Mouse (Mus musculus) CH12.LX (cell line): Measurements from ENCODE around the gene Cmss1. TPM values are rescaled to one million over a fixed set of nuclear protein-coding genes. Genes with fewer than 3 reads are reported as not detected.
A peak's percentile ranks its signal among the peaks of the same experiment; 100 is the strongest.

ENCODE experiments used
- DNase-seq: peaks from one replicate; pipeline ENCODE4 v3.0.0-alpha.2; 2013; ENCODE audit errors: extremely low read depth
- H3K27ac ChIP-seq: 2 replicates; pipeline ENCODE4 v1.5.1; 2012; ENCODE audit warnings: low read depth, mild to moderate bottlenecking, control low read depth, moderate library complexity; ENCODE audit not compliant: insufficient read depth
- H3K27me3 ChIP-seq: replicated peaks from 2 replicates; pipeline ENCODE3; 2012; ENCODE audit warnings: inconsistent platforms
- H3K36me3 ChIP-seq, 2 experiments: replicated peaks in 1 of 2; 2 replicates each; pipeline versions ENCODE3 to v1.6.1; 2012; ENCODE audit warnings: inconsistent platforms in 1 of 2, low read length in 1 of 2, mild to moderate bottlenecking in 1 of 2, mixed read lengths in 1 of 2, moderate library complexity in 1 of 2; ENCODE audit not compliant: control insufficient read depth in 1 of 2, insufficient read depth in 1 of 2
- H3K4me1 ChIP-seq, 2 experiments: 2 replicates each; pipeline ENCODE4 v1.6.1; 2012; ENCODE audit warnings: inconsistent platforms in 1 of 2, moderate library complexity in 1 of 2; ENCODE audit not compliant: insufficient read depth in 2 of 2, control insufficient read depth in 1 of 2
- H3K4me2 ChIP-seq: 2 replicates; pipeline ENCODE4 v1.6.1; 2012; ENCODE audit warnings: low read depth, mild to moderate bottlenecking, control low read depth; ENCODE audit not compliant: poor library complexity, insufficient read depth, severe bottlenecking
- H3K4me3 ChIP-seq, 3 experiments: fragments of 150-350 bp in 1 of 3; sonication (generic) in 1 of 3; replicated peaks in 1 of 3; 2 replicates each; pipeline versions ENCODE3 to v1.5.1; 2011 to 2012; ENCODE audit warnings: low read depth in 2 of 3, low read length in 2 of 3, mild to moderate bottlenecking in 2 of 3, moderate library complexity in 2 of 3, control low read depth in 1 of 3, improper control_type of control experiment in 1 of 3, inconsistent platforms in 1 of 3, mixed read lengths in 1 of 3; ENCODE audit not compliant: poor library complexity in 1 of 3
- H3K79me2 ChIP-seq: replicated peaks from 2 replicates; pipeline ENCODE4 v1.6.1; 2012; ENCODE audit warnings: mild to moderate bottlenecking, moderate library complexity; ENCODE audit not compliant: control insufficient read depth, poor library complexity, insufficient read depth, severe bottlenecking; ENCODE audit errors: extremely low read depth
- H3K9ac ChIP-seq: 2 replicates; pipeline ENCODE4 v1.6.1; 2012; ENCODE audit warnings: low read depth, mild to moderate bottlenecking, control low read depth, moderate library complexity; ENCODE audit not compliant: insufficient read depth
- H3K9me3 ChIP-seq: replicated peaks from 2 replicates; pipeline ENCODE3; 2012; ENCODE audit warnings: low read length, inconsistent platforms, mixed read lengths
- CHD1 ChIP-seq: IDR thresholded peaks from 2 replicates; pipeline ENCODE4 v1.6.1; 2012; ENCODE audit warnings: low read depth, low read length, improper control_type of control experiment, inconsistent platforms
- CHD2 ChIP-seq: IDR thresholded peaks from 2 replicates; pipeline ENCODE4 v1.6.1; 2011; ENCODE audit warnings: low read length, improper control_type of control experiment
- CTCF ChIP-seq, 2 experiments: IDR thresholded peaks in 1 of 2; conservative IDR thresholded peaks in 1 of 2; 2 replicates each; pipeline ENCODE4 v1.5.1; 2011 to 2012; ENCODE audit warnings: low read depth in 2 of 2, low read length in 2 of 2, improper control_type of control experiment in 1 of 2, inconsistent platforms in 1 of 2, mild to moderate bottlenecking in 1 of 2, moderate library complexity in 1 of 2
- E2F4 ChIP-seq: IDR thresholded peaks from 2 replicates; pipeline ENCODE4 v1.6.1; 2011; ENCODE audit warnings: low read depth, low read length, improper control_type of control experiment; ENCODE audit not compliant: insufficient replicate concordance
- ETS1 ChIP-seq: conservative IDR thresholded peaks from 2 replicates; pipeline ENCODE4 v1.6.1; 2012; ENCODE audit warnings: low read depth, mild to moderate bottlenecking, inconsistent platforms, low read length, improper control_type of control experiment, moderate library complexity
- GABPA ChIP-seq: IDR thresholded peaks from 2 replicates; pipeline ENCODE4 v1.6.1; 2012; ENCODE audit warnings: low read depth, low read length, improper control_type of control experiment, inconsistent platforms; ENCODE audit not compliant: insufficient replicate concordance
- HCFC1 ChIP-seq: IDR thresholded peaks from 2 replicates; pipeline ENCODE4 v1.6.1; 2012; ENCODE audit warnings: low read depth, mild to moderate bottlenecking, inconsistent platforms, low read length, improper control_type of control experiment
- IRF4 ChIP-seq: IDR thresholded peaks from 2 replicates; pipeline ENCODE4 v1.6.1; 2014; ENCODE audit warnings: low read depth, mild to moderate bottlenecking, inconsistent platforms, low read length, improper control_type of control experiment
- JUN ChIP-seq: IDR thresholded peaks from 2 replicates; pipeline ENCODE4 v1.6.1; 2011; ENCODE audit warnings: low read depth, mild to moderate bottlenecking, low read length, improper control_type of control experiment, moderate library complexity; ENCODE audit not compliant: insufficient read depth
- JUND ChIP-seq: conservative IDR thresholded peaks from 2 replicates; pipeline ENCODE4 v1.6.1; 2011; ENCODE audit warnings: low read depth, low read length, improper control_type of control experiment
- MAZ ChIP-seq: IDR thresholded peaks from 2 replicates; pipeline ENCODE4 v1.6.1; 2012; ENCODE audit warnings: low read depth, mild to moderate bottlenecking, inconsistent platforms, low read length, improper control_type of control experiment, moderate library complexity
- MEF2A ChIP-seq: IDR thresholded peaks from 2 replicates; pipeline ENCODE4 v1.6.1; 2014; ENCODE audit warnings: low read depth, mild to moderate bottlenecking, inconsistent platforms, low read length, improper control_type of control experiment, borderline replicate concordance
- MXI1 ChIP-seq: IDR thresholded peaks from 2 replicates; pipeline ENCODE4 v1.6.1; 2011; ENCODE audit warnings: mild to moderate bottlenecking, low read depth, low read length, improper control_type of control experiment
- MYC ChIP-seq: IDR thresholded peaks from 2 replicates; pipeline ENCODE4 v1.6.1; 2011; ENCODE audit warnings: low read depth, mild to moderate bottlenecking, improper control_type of control experiment, low read length
- NRF1 ChIP-seq: IDR thresholded peaks from 2 replicates; pipeline ENCODE4 v1.6.1; 2014; ENCODE audit warnings: low read depth, mild to moderate bottlenecking, inconsistent platforms, low read length, improper control_type of control experiment, moderate library complexity
- PAX5 ChIP-seq: IDR thresholded peaks from 2 replicates; pipeline ENCODE4 v1.6.1; 2012; ENCODE audit warnings: low read length, inconsistent platforms, mixed read lengths
- POLR2AphosphoS2 ChIP-seq: IDR thresholded peaks from 2 replicates; pipeline ENCODE4 v1.6.1; 2011; ENCODE audit warnings: low read depth, low read length, improper control_type of control experiment
- RCOR1 ChIP-seq: conservative IDR thresholded peaks from 2 replicates; pipeline ENCODE4 v1.6.1; 2012; ENCODE audit warnings: low read depth, mild to moderate bottlenecking, inconsistent platforms, low read length, improper control_type of control experiment
- SMC3 ChIP-seq: IDR thresholded peaks from 2 replicates; pipeline ENCODE4 v1.6.1; 2011; ENCODE audit warnings: low read depth, low read length, improper control_type of control experiment
- TBP ChIP-seq: conservative IDR thresholded peaks from 2 replicates; pipeline ENCODE4 v1.6.1; 2011; ENCODE audit warnings: low read depth, low read length, improper control_type of control experiment
- TCF12 ChIP-seq: IDR thresholded peaks from 2 replicates; pipeline ENCODE4 v1.6.1; 2014; ENCODE audit warnings: low read depth, mild to moderate bottlenecking, inconsistent platforms, low read length, improper control_type of control experiment
- UBTF ChIP-seq: IDR thresholded peaks from 2 replicates; pipeline ENCODE4 v1.6.1; 2012; ENCODE audit warnings: low read depth, mild to moderate bottlenecking, inconsistent platforms, low read length, improper control_type of control experiment, moderate library complexity
- USF1 ChIP-seq: IDR thresholded peaks from 2 replicates; pipeline ENCODE4 v1.6.1; 2014; ENCODE audit warnings: low read depth, mild to moderate bottlenecking, inconsistent platforms, low read length, improper control_type of control experiment
- ZC3H11A ChIP-seq: IDR thresholded peaks from 2 replicates; pipeline ENCODE4 v1.6.1; 2012; ENCODE audit warnings: low read depth, mild to moderate bottlenecking, inconsistent platforms, low read length, improper control_type of control experiment
- dilution Hi-C: fragments of 300-500 bp; cut with MboI; formaldehyde crosslinking; loops from 2 replicates; pipeline ENCODE4 v1.14.3; 2020; ENCODE audit warnings: low sequenced_read_pairs; ENCODE audit not compliant: extremely low pct_unique_long_range_greater_than_20kb, extremely low pct_ligation_motif_present
- in situ Hi-C: fragments of 300-500 bp; cut with MboI; formaldehyde crosslinking; loops from 3 replicates; pipeline ENCODE4 v1.14.3; 2019; ENCODE audit warnings: low sequenced_read_pairs, low pct_ligation_motif_present, low pct_unique_long_range_greater_than_20kb, mixed read lengths
- polyA plus RNA-seq: library from polyadenylated mRNA; unstranded; fragments of >175 nt; gene quantifications from 2 replicates; pipeline ENCODE4 v1.2.1, GENCODE M21; 2012; ENCODE audit warnings: low read depth; ENCODE audit not compliant: insufficient read length
- total RNA-seq, 2 experiments: library from RNA; depleted of rRNA; stranded (reverse); fragments of 300-350 nt in 1 of 2; fragments of >200 nt in 1 of 2; gene quantifications; 2 replicates each; pipeline ENCODE4 v1.2.3; 2012 to 2014

Cmss1 gene
- total and polyA plus RNA-seq, 3 experiments, result 94.7 to 107 (median 103) TPM

DNA sequence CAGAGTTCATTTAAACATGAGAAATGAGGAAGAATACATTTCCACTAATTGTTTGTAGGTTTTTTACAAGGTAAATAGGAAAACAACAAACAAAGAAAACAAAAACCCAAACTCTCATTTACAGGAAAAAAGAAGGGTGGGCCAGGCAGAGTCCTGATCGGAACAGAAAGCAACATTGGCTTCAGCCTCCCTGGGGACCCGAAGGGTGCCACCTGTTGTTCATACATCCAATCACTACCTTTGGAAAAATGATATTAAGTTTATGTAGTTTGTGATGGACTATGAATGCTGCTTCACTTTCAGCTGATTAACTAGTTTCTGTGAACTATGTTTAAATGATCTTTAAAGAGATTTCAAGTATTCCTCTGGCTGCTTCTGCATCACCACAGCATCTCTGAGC lies 55.0 kb downstream of the Cmss1 start:
- Histone ChIP-seq H3K4me2 (no peak overlapping the region), H3K4me1 (peaks cover 2 to 79% of the 10 kb centered on the region in 2 experiments), H3K27ac (no peak overlapping the region), H3K79me2 (peaks cover 8% of the 10 kb centered on the region; the same call in 1 of the 2 replicates), H3K9ac (no peak overlapping the region), H3K4me3 (no peak overlapping the region), H3K9me3 (no peaks in the 10 kb centered on the region), H3K27me3 (no peaks in the 10 kb centered on the region), H3K36me3 (peaks cover 0 to 43% of the 10 kb centered on the region in 2 experiments)
- dilution Hi-C loops, result no loop called here
- TF ChIP-seq USF1, result no peak
- peak in 1 of 2 experiments; percentile 23; a peak in 1 of 4 replicates for TF ChIP-seq CTCF (conservative IDR thresholded peaks at IDR 0.05 in 1 of 2, IDR thresholded peaks at IDR 0.05 in 1 of 2; ENCODE audit: low read depth in 2 of 2, low read length in 2 of 2)
- in situ Hi-C loops, result no loop called here
- DNase-seq, result no peak

DNA sequence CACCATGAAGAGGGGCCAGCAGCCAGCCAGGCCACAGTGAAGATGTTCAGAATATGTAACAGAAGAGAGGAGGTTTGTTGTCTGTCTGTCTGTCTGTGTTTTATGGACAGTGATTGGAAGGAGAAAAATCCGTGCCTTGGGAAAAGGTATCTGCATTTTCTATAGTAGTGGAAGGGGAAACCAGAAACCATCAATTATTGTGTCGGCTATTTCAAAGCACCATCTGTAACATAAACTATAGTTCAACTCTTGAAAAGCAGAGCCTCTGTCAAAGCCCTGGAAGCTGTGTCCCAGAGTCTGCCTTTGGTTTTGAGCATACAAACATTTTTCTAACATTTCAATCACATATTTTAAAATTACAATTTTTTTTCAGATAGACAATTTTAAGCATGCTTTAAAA lies 55.8 kb downstream of the Cmss1 start:
- in situ Hi-C loops (no loop called here), dilution Hi-C loops (no loop called here)
- TF ChIP-seq HCFC1 (no peak), MXI1 (no peak), JUND (no peak), ETS1 (no peak), JUN (no peak), MEF2A (no peak)
- Histone ChIP-seq H3K9me3 (no peaks in the 10 kb centered on the region), H3K4me2 (peak overlapping the region; percentile 74), H3K27ac (no peak overlapping the region), H3K79me2 (peaks cover 8% of the 10 kb centered on the region; the same call in 1 of the 2 replicates), H3K4me1 (peaks cover 4 to 79% of the 10 kb centered on the region in 2 experiments), H3K9ac (peak overlapping the region; percentile 44; the same call in 1 of the 2 replicates), H3K4me3 (peak overlapping the region in 2 of 3 experiments; percentile 22 to 66), H3K27me3 (no peaks in the 10 kb centered on the region), H3K36me3 (peaks cover 0 to 38% of the 10 kb centered on the region in 2 experiments)
- no peak for DNase-seq

GRCm38 (mm10) chr16:57550088-57550487 lies 56.6 kb downstream of the Cmss1 start:
- DNase-seq, result peak; percentile 88
- Histone ChIP-seq H3K9me3 (no peaks in the 10 kb centered on the region), H3K4me3 (peak overlapping the region in 2 of 3 experiments; percentile 57 to 66), H3K4me2 (peak overlapping the region; percentile 42; the same call in 1 of the 2 replicates), H3K27me3 (no peaks in the 10 kb centered on the region), H3K4me1 (peaks cover 9 to 77% of the 10 kb centered on the region in 2 experiments), H3K36me3 (peaks cover 0 to 33% of the 10 kb centered on the region in 2 experiments), H3K79me2 (peaks cover 8% of the 10 kb centered on the region; the same call in 1 of the 2 replicates), H3K9ac (peak overlapping the region; percentile 45), H3K27ac (no peak overlapping the region)
- dilution Hi-C loops (no loop called here), in situ Hi-C loops (no loop called here)
- no peak for TF ChIP-seq UBTF
- TF ChIP-seq ZC3H11A, result no peak
- no peak; the same call in 1 of the 2 replicates for TF ChIP-seq MAZ
- no peak for TF ChIP-seq HCFC1
- 0 out of 2 replicates have a peak, but pooled peaks have one; percentile 63 for TF ChIP-seq JUN
- no peak for TF ChIP-seq USF1
- peak; percentile 91 for TF ChIP-seq ETS1
- peak; percentile 99 for TF ChIP-seq RCOR1
- TF ChIP-seq MXI1, result no peak; the same call in 1 of the 2 replicates
- TF ChIP-seq CHD2, result peak; percentile 75; the same call in 1 of the 2 replicates
- TF ChIP-seq SMC3, result no peak
- peak; percentile 100 for TF ChIP-seq IRF4
- TF ChIP-seq POLR2AphosphoS2, result no peak
- TF ChIP-seq PAX5, result no peak
- no peak; the same call in 1 of the 2 replicates for TF ChIP-seq CHD1
- TF ChIP-seq NRF1, result no peak
- TF ChIP-seq MYC, result peak; percentile 65
- peak; percentile 67 for TF ChIP-seq TBP
- TF ChIP-seq TCF12, result 0 out of 2 replicates have a peak, but pooled peaks have one; percentile 34
- 0 out of 2 replicates have a peak, but pooled peaks have one; percentile 11 for TF ChIP-seq E2F4
- no peak for TF ChIP-seq GABPA
